Mouse (Mus musculus) MEL (cell line): ENCODE data around the gene Bloc1s4. TPM values are rescaled to one million over a fixed set of nuclear protein-coding genes. Genes with fewer than 3 reads are reported as not detected.

Source experiments
- DNase-seq: peaks from one replicate; pipeline ENCODE4 v3.0.0; 2011; ENCODE audit warnings: low read depth, low spot score
- H3K27ac ChIP-seq: 2 replicates; pipeline ENCODE4 v1.5.1; 2012; ENCODE audit warnings: low read depth, mild to moderate bottlenecking, control low read depth, low read length, moderate library complexity; ENCODE audit not compliant: control insufficient read depth
- H3K27me3 ChIP-seq, 2 experiments: fragments of 150-350 bp in 1 of 2; sonication (generic) in 1 of 2; 2 replicates each; pipeline ENCODE4 v1.6.1; 2012; ENCODE audit warnings: low read length in 2 of 2, mild to moderate bottlenecking in 2 of 2, improper control_type of control experiment in 1 of 2, moderate library complexity in 1 of 2; ENCODE audit not compliant: insufficient read depth in 2 of 2, control insufficient read depth in 1 of 2
- H3K36me3 ChIP-seq, 2 experiments: 2 replicates each; pipeline ENCODE4 v1.6.1; 2012 to 2014; ENCODE audit warnings: low read length in 2 of 2, improper control_type of control experiment in 1 of 2, inconsistent platforms in 1 of 2, mild to moderate bottlenecking in 1 of 2; ENCODE audit not compliant: insufficient read depth in 2 of 2, control insufficient read depth in 1 of 2
- H3K4me1 ChIP-seq, 2 experiments: fragments of 150-350 bp in 1 of 2; sonication (generic) in 1 of 2; 2 replicates each; pipeline ENCODE4 v1.6.1; 2012; ENCODE audit warnings: low read length in 2 of 2, improper control_type of control experiment in 1 of 2, mild to moderate bottlenecking in 1 of 2; ENCODE audit not compliant: insufficient read depth in 2 of 2, control insufficient read depth in 1 of 2
- H3K4me3 ChIP-seq, 2 experiments: fragments of 150-350 bp in 1 of 2; sonication (generic) in 1 of 2; 2 replicates each; pipeline ENCODE4 v1.5.1; 2012; ENCODE audit warnings: low read depth in 2 of 2, low read length in 2 of 2, mild to moderate bottlenecking in 2 of 2, moderate library complexity in 2 of 2, control low read depth in 1 of 2, improper control_type of control experiment in 1 of 2; ENCODE audit not compliant: control insufficient read depth in 1 of 2, insufficient read depth in 1 of 2
- H3K79me2 ChIP-seq: 2 replicates; pipeline ENCODE4 v1.6.1; 2012; ENCODE audit warnings: mild to moderate bottlenecking, low read length, moderate library complexity; ENCODE audit not compliant: control insufficient read depth, poor library complexity, insufficient read depth
- H3K9ac ChIP-seq: 2 replicates; pipeline ENCODE4 v1.6.1; 2012; ENCODE audit warnings: low read depth, mild to moderate bottlenecking, control low read depth, low read length, moderate library complexity; ENCODE audit not compliant: control insufficient read depth, poor library complexity, severe bottlenecking
- H3K9me3 ChIP-seq: fragments of 150-350 bp; sonication (generic); replicated peaks from 2 replicates; pipeline ENCODE4 v1.6.1; 2012; ENCODE audit warnings: mild to moderate bottlenecking, low read length, improper control_type of control experiment, moderate library complexity; ENCODE audit not compliant: insufficient read depth
- BHLHE40 ChIP-seq: IDR thresholded peaks from 2 replicates; pipeline ENCODE4 v1.6.1; 2012; ENCODE audit warnings: low read depth, mild to moderate bottlenecking, inconsistent platforms, low read length, improper control_type of control experiment, borderline replicate concordance
- ELF1 ChIP-seq: IDR thresholded peaks from 2 replicates; pipeline ENCODE4 v1.6.1; 2014; ENCODE audit warnings: low read depth, mild to moderate bottlenecking, inconsistent platforms, low read length, improper control_type of control experiment, moderate library complexity
- ETS1 ChIP-seq: IDR thresholded peaks from 2 replicates; pipeline ENCODE4 v1.6.1; 2012; ENCODE audit warnings: low read depth, mild to moderate bottlenecking, inconsistent platforms, low read length, improper control_type of control experiment, moderate library complexity
- GATA1 ChIP-seq: IDR thresholded peaks from 2 replicates; pipeline ENCODE4 v1.6.1; 2011; ENCODE audit warnings: low read depth, low read length, improper control_type of control experiment
- HCFC1 ChIP-seq: IDR thresholded peaks from 2 replicates; pipeline ENCODE4 v1.6.1; 2012; ENCODE audit warnings: low read depth, mild to moderate bottlenecking, inconsistent platforms, low read length, improper control_type of control experiment, moderate library complexity
- JUND ChIP-seq: IDR thresholded peaks from 2 replicates; pipeline ENCODE4 v1.6.1; 2011; ENCODE audit warnings: low read depth, mild to moderate bottlenecking, improper control_type of control experiment, low read length
- MAFK ChIP-seq: IDR thresholded peaks from 2 replicates; pipeline ENCODE4 v1.6.1; 2011; ENCODE audit warnings: low read depth, mild to moderate bottlenecking, low read length, improper control_type of control experiment, borderline replicate concordance
- MAZ ChIP-seq: IDR thresholded peaks from 2 replicates; pipeline ENCODE4 v1.6.1; 2012; ENCODE audit warnings: low read depth, mild to moderate bottlenecking, inconsistent platforms, low read length, improper control_type of control experiment
- MEF2A ChIP-seq: IDR thresholded peaks from 2 replicates; pipeline ENCODE4 v1.6.1; 2014; ENCODE audit warnings: low read depth, mild to moderate bottlenecking, inconsistent platforms, low read length, improper control_type of control experiment; ENCODE audit not compliant: poor library complexity, insufficient replicate concordance, severe bottlenecking; ENCODE audit errors: extremely low read depth
- MXI1 ChIP-seq: IDR thresholded peaks from 2 replicates; pipeline ENCODE4 v1.6.1; 2011; ENCODE audit warnings: mild to moderate bottlenecking, low read depth, low read length, improper control_type of control experiment
- MYC ChIP-seq: IDR thresholded peaks from 2 replicates; pipeline ENCODE4 v1.6.1; 2011; ENCODE audit warnings: low read depth, mild to moderate bottlenecking, low read length, improper control_type of control experiment, moderate library complexity
- NRF1 ChIP-seq: IDR thresholded peaks from 2 replicates; pipeline ENCODE4 v1.6.1; 2014; ENCODE audit warnings: low read depth, mild to moderate bottlenecking, inconsistent platforms, low read length, improper control_type of control experiment, moderate library complexity; ENCODE audit not compliant: poor library complexity, insufficient read depth, severe bottlenecking
- POLR2A ChIP-seq, 2 experiments: IDR thresholded peaks; 2 replicates each; pipeline ENCODE4 v1.6.1; 2011 to 2012; ENCODE audit warnings: low read length in 2 of 2, mild to moderate bottlenecking in 2 of 2, control low read depth in 1 of 2, improper control_type of control experiment in 1 of 2, low read depth in 1 of 2, moderate library complexity in 1 of 2; ENCODE audit not compliant: control insufficient read depth in 1 of 2, insufficient read depth in 1 of 2, poor library complexity in 1 of 2
- POLR2AphosphoS2 ChIP-seq: IDR thresholded peaks from 2 replicates; pipeline ENCODE4 v1.6.1; 2011; ENCODE audit warnings: low read length, improper control_type of control experiment
- POLR2AphosphoS5 ChIP-seq: IDR thresholded peaks from 2 replicates; pipeline ENCODE4 v1.6.1; 2012; ENCODE audit warnings: low read depth, borderline replicate concordance, mild to moderate bottlenecking, inconsistent platforms, low read length, moderate library complexity, mixed read lengths
- RAD21 ChIP-seq: IDR thresholded peaks from 2 replicates; pipeline ENCODE4 v1.6.1; 2011; ENCODE audit warnings: mild to moderate bottlenecking, low read depth, low read length, improper control_type of control experiment
- SIN3A ChIP-seq: IDR thresholded peaks from 2 replicates; pipeline ENCODE4 v1.6.1; 2012; ENCODE audit warnings: low read length, improper control_type of control experiment, inconsistent platforms
- TAL1 ChIP-seq: IDR thresholded peaks from 2 replicates; pipeline ENCODE4 v1.6.1; 2012; ENCODE audit warnings: mild to moderate bottlenecking, inconsistent platforms, low read length, moderate library complexity, mixed read lengths
- TBP ChIP-seq: IDR thresholded peaks from 2 replicates; pipeline ENCODE4 v1.8.0; 2011; ENCODE audit warnings: low read depth, low read length, improper control_type of control experiment
- UBTF ChIP-seq: IDR thresholded peaks from 2 replicates; pipeline ENCODE4 v1.6.1; 2012; ENCODE audit warnings: low read depth, mild to moderate bottlenecking, inconsistent platforms, low read length, improper control_type of control experiment, moderate library complexity, borderline replicate concordance; ENCODE audit not compliant: insufficient read depth
- USF1 ChIP-seq: IDR thresholded peaks from 2 replicates; pipeline ENCODE4 v1.6.1; 2014; ENCODE audit warnings: low read depth, mild to moderate bottlenecking, inconsistent platforms, low read length, improper control_type of control experiment, moderate library complexity
- USF2 ChIP-seq, 2 experiments: IDR thresholded peaks; 2 replicates each; pipeline ENCODE4 v1.6.1; 2011 to 2012; ENCODE audit warnings: improper control_type of control experiment in 2 of 2, low read length in 2 of 2, borderline replicate concordance in 1 of 2, inconsistent platforms in 1 of 2, low read depth in 1 of 2, mild to moderate bottlenecking in 1 of 2; ENCODE audit not compliant: insufficient read depth in 1 of 2
- ZC3H11A ChIP-seq: IDR thresholded peaks from 2 replicates; pipeline ENCODE4 v1.6.1; 2012; ENCODE audit warnings: low read depth, mild to moderate bottlenecking, inconsistent platforms, low read length, improper control_type of control experiment
- ZNF384 ChIP-seq: IDR thresholded peaks from 2 replicates; pipeline ENCODE4 v1.6.1; 2012; ENCODE audit warnings: low read depth, mild to moderate bottlenecking, inconsistent platforms, low read length, improper control_type of control experiment
- polyA plus RNA-seq, 2 experiments: library from polyadenylated mRNA; stranded (reverse) in 1 of 2; unstranded in 1 of 2; fragments of >175 nt in 1 of 2; fragments of >200 nt in 1 of 2; gene quantifications; 2 replicates each; pipeline versions ENCODE4 v1.2.1 to v1.2.4; 2012; ENCODE audit warnings: low replicate concordance in 2 of 2, low read depth in 1 of 2; ENCODE audit not compliant: insufficient read length in 2 of 2, insufficient read depth in 1 of 2, missing spikeins in 1 of 2
- total RNA-seq: library from RNA; depleted of rRNA; stranded (reverse); fragments of 300-350 nt; gene quantifications from 2 replicates; pipeline ENCODE4 v1.2.3, GENCODE M21; 2012

Bloc1s4 gene
- total and polyA plus RNA-seq, 3 experiments, result 29.8 to 32.9 TPM; not detected in 1

- TF ChIP-seq MAFK, result no peak
- TF ChIP-seq JUND, result no peak
- no peak for TF ChIP-seq MYC
- TF ChIP-seq MAZ, result no peak
- TF ChIP-seq ELF1, result 0 out of 2 replicates have a peak, but pooled peaks have one; percentile 2
- TF ChIP-seq TAL1, result 0 out of 2 replicates have a peak, but pooled peaks have one; percentile 5
- TF ChIP-seq POLR2A (IDR thresholded peaks at IDR 0.05; ENCODE audit: control insufficient read depth in 1 of 2, insufficient read depth in 1 of 2, low read depth in 1 of 2, low read length in 2 of 2, poor library complexity in 1 of 2), result no peak
- TF ChIP-seq NRF1, result no peak
- 0 out of 2 replicates have a peak, but pooled peaks have one; percentile 56 for TF ChIP-seq ZNF384
- TF ChIP-seq TBP, result peak; percentile 36; the same call in 1 of the 2 replicates
- Histone ChIP-seq H3K27me3 (no peaks in the 10 kb centered on the region), H3K79me2 (no peaks in the 10 kb centered on the region), H3K4me1 (peaks cover 4 to 35% of the 10 kb centered on the region in 2 experiments), H3K9me3 (no peaks in the 10 kb centered on the region), H3K4me3 (no peak overlapping the region), H3K36me3 (peaks cover 0 to 20% of the 10 kb centered on the region in 2 experiments; a peak in 2 of 4 replicates), H3K9ac (no peak overlapping the region), H3K27ac (no peak overlapping the region)
- no peak for DNase-seq
Measured at GRCm38 (mm10) chr5:36731901-36732652, 16.4 kb downstream of the Bloc1s4 start.

GRCm38 (mm10) chr5:36730689-36731088, 17.8 kb downstream of the Bloc1s4 start:
- Histone ChIP-seq H3K9me3 (no peaks in the 10 kb centered on the region), H3K9ac (peak overlapping the region; percentile 16; the same call in 1 of the 2 replicates), H3K79me2 (no peaks in the 10 kb centered on the region), H3K4me3 (no peak overlapping the region), H3K27ac (no peak overlapping the region), H3K4me1 (peaks cover 0 to 25% of the 10 kb centered on the region in 2 experiments), H3K27me3 (no peaks in the 10 kb centered on the region), H3K36me3 (peaks cover 0 to 11% of the 10 kb centered on the region in 2 experiments; a peak in 2 of 4 replicates)
- peak; percentile 69 for DNase-seq
- TF ChIP-seq ZC3H11A (no peak), MAZ (no peak), HCFC1 (no peak), POLR2AphosphoS2 (peak; percentile 30; the same call in 1 of the 2 replicates), RAD21 (no peak), BHLHE40 (no peak), MAFK (no peak), SIN3A (peak; percentile 20; the same call in 1 of the 2 replicates), USF2 (IDR thresholded peaks at IDR 0.05; ENCODE audit: borderline replicate concordance in 1 of 2, insufficient read depth in 1 of 2, low read depth in 1 of 2, low read length in 2 of 2) (no peak), POLR2AphosphoS5 (no peak), TBP (no peak), NRF1 (no peak), USF1 (0 out of 2 replicates have a peak, but pooled peaks have one; percentile 13), MEF2A (no peak), GATA1 (no peak), UBTF (no peak), MXI1 (peak; percentile 32; the same call in 1 of the 2 replicates), POLR2A (IDR thresholded peaks at IDR 0.05; ENCODE audit: control insufficient read depth in 1 of 2, insufficient read depth in 1 of 2, low read depth in 1 of 2, low read length in 2 of 2, poor library complexity in 1 of 2) (0 out of 4 replicates have a peak, but pooled peaks of 1 of the 2 experiments have one; percentile 45), ETS1 (peak; percentile 43; the same call in 1 of the 2 replicates)
